Mouse (Mus musculus): ENCODE data around the gene Lhfpl1. TPM values are rescaled to one million over a fixed set of nuclear protein-coding genes. Genes with fewer than 3 reads are reported as not detected.

The Lhfpl1 gene
- polyA plus RNA-seq, 1 experiment from 2014 or later, result 1.8 TPM

GRCm38 (mm10) chrX:145272209-145272608, 76.7 kb downstream of the Lhfpl1 start:
- Histone ChIP-seq H3K4me2 (ENCODE audit: low read depth, low read length) (no peak overlapping the region), H3K4me1 (ENCODE audit: control insufficient read depth, insufficient read depth, low read length) (no peaks in the 10 kb centered on the region), H3K9ac (replicated peaks; ENCODE audit: low read length) (no peak overlapping the region), H3K9me3 (replicated peaks; ENCODE audit: control insufficient read depth, low read length) (no peaks in the 10 kb centered on the region), H3K27me3 (ENCODE audit: control insufficient read depth, insufficient read depth, low read length) (no peaks in the 10 kb centered on the region), H3K4me3 (ENCODE audit: low read depth, low read length) (no peak overlapping the region), H3K27ac (replicated peaks; ENCODE audit: low read depth, low read length) (no peak overlapping the region), H3K36me3 (replicated peaks; ENCODE audit: control insufficient read depth, insufficient read depth, low read depth, low read length) (no peaks in the 10 kb centered on the region)
- WGBS, result 71% methylated on average over 3 of the region's 3 CpGs
- DNase-seq (ENCODE audit: low spot score), result no peak
- ATAC-seq (replicated peaks; ENCODE audit: insufficient number of reproducible peaks, low FRiP score, low TSS enrichment, low read depth), result no peak

GRCm38 (mm10) chrX:145271768-145272167, 77.1 kb downstream of the Lhfpl1 start:
- WGBS, result 51% methylated on average over 4 of the region's 4 CpGs
- DNase-seq (ENCODE audit: low spot score) (peak; percentile 17), ATAC-seq (replicated peaks; ENCODE audit: insufficient number of reproducible peaks, low FRiP score, low TSS enrichment, low read depth) (0 out of 2 replicates have a peak, but pooled peaks have one; percentile 29)

GRCm38 (mm10) chrX:145261803-145262202, 87.1 kb downstream of the Lhfpl1 start:
- no peak overlapping the region for H3K9ac ChIP-seq (replicated peaks; ENCODE audit: low read length)
- H3K4me2 ChIP-seq (ENCODE audit: low read depth, low read length), result no peak overlapping the region
- 44% methylated on average over 5 of the region's 5 CpGs for WGBS
- no peak overlapping the region for H3K4me3 ChIP-seq (ENCODE audit: low read depth, low read length)
- H3K9me3 ChIP-seq (replicated peaks; ENCODE audit: control insufficient read depth, low read length), result no peaks in the 10 kb centered on the region
- no peak for ATAC-seq (replicated peaks; ENCODE audit: insufficient number of reproducible peaks, low FRiP score, low TSS enrichment, low read depth)
- no peaks in the 10 kb centered on the region for H3K36me3 ChIP-seq (replicated peaks; ENCODE audit: control insufficient read depth, insufficient read depth, low read depth, low read length)
- peak; percentile 27 for DNase-seq (ENCODE audit: low spot score)
- no peak overlapping the region for H3K27ac ChIP-seq (replicated peaks; ENCODE audit: low read depth, low read length)
- no peaks in the 10 kb centered on the region for H3K4me1 ChIP-seq (ENCODE audit: control insufficient read depth, insufficient read depth, low read length)
- no peaks in the 10 kb centered on the region for H3K27me3 ChIP-seq (ENCODE audit: control insufficient read depth, insufficient read depth, low read length)

More at GRCm38 (mm10) chrX:145271768-145272167, 77.1 kb downstream of the Lhfpl1 start:
- no peaks in the 10 kb centered on the region for H3K36me3 ChIP-seq (replicated peaks; ENCODE audit: control insufficient read depth, insufficient read depth, low read depth, low read length)
- H3K9me3 ChIP-seq (replicated peaks; ENCODE audit: control insufficient read depth, low read length), result no peaks in the 10 kb centered on the region
- no peak overlapping the region for H3K9ac ChIP-seq (replicated peaks; ENCODE audit: low read length)
- H3K4me1 ChIP-seq (ENCODE audit: control insufficient read depth, insufficient read depth, low read length), result no peaks in the 10 kb centered on the region
- H3K4me3 ChIP-seq (ENCODE audit: low read depth, low read length), result no peak overlapping the region
- no peak overlapping the region for H3K27ac ChIP-seq (replicated peaks; ENCODE audit: low read depth, low read length)
- no peak overlapping the region for H3K4me2 ChIP-seq (ENCODE audit: low read depth, low read length)
- no peaks in the 10 kb centered on the region for H3K27me3 ChIP-seq (ENCODE audit: control insufficient read depth, insufficient read depth, low read length)

Other genes with a start within 250 kb of the Lhfpl1 start
- gene Amot, start 156.1 kb upstream of the Lhfpl1 start, polyA plus RNA-seq (2014; fragmentation: Nextera tagmentation; extraction: Ambion mirVana), result 43.3 and 48.1 TPM in 2 replicates